Mouse (Mus musculus) liver, embryonic 14.5 days (tissue): ENCODE data around the gene Fam184b.

Experiments
- CTCF ChIP-seq: IDR thresholded peaks from 2 replicates; pipeline ENCODE4 v1.5.1; 2016; ENCODE audit warnings: antibody characterized with exemption, low read depth, control low read depth
- EP300 ChIP-seq: IDR thresholded peaks from 2 replicates; pipeline ENCODE4 v1.6.1; 2016; ENCODE audit warnings: antibody characterized with exemption, low read depth

DNA sequence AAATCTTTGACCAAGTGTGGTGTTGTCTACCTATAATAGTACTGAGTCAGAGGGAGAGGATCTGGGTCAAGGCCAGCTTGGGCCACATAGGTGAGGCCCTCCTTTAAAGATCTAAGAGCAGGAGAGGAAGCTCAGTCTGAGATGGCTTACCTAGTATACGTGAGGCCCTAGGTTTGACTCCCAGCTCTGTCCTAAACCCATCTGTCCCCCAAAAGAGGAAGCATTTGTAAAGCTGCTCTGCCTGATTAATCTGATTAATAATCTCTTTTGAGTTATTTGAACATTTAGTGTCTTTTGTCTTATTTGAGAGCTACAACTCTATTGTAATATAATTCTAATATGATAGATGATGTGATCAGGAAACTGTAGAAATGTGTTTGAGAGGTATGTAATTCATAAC, 44.0 kb upstream of the Fam184b start:
- TF ChIP-seq CTCF (no peak), EP300 (no peak)
